Mouse (Mus musculus): ENCODE measurements around the gene Rplp1.
A peak's percentile ranks its signal among the peaks of the same experiment; 100 is the strongest.

The Rplp1 gene

DNA sequence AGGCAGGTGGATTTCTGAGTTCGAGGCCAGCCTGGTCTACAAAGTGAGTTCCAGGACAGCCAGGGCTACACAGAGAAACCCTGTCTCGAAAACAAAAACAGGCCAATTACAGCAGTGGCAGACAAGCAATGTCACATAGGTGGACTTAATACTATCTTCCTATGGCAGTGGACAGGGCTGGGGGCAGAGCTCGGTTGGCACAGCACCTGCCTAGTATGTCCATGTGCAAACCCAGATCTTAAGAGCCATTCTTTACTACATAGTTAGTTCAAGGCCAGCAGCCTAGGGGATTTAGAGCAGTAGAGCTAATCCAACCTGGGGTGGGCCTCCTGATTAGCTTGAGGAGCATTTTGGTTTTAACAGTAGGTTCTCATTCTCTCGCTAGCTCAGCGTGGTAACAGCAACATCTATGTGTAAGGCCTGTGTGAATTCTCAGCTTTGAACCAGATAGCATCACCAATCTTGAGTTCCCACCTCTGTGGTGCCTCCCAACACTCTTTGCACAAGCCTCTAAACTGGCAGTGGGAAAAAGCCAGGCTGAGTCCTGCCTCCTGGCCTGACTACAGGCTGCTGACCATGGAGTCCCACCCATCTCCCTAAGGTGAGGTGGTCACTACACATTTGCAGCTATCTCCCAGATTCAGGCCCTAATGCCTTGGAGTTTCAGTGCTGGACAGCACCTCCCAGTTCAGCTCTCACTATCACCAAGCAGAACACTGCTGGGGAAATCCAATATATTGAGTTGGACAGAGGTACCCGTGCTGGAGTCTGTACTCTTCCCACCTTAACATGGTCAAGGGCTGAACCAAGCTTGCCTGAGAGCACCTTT lies 2.8 kb downstream of the Rplp1 start:
- no peak for DNase-seq (ENCODE audit: extremely low spot score, low spot score)

DNA sequence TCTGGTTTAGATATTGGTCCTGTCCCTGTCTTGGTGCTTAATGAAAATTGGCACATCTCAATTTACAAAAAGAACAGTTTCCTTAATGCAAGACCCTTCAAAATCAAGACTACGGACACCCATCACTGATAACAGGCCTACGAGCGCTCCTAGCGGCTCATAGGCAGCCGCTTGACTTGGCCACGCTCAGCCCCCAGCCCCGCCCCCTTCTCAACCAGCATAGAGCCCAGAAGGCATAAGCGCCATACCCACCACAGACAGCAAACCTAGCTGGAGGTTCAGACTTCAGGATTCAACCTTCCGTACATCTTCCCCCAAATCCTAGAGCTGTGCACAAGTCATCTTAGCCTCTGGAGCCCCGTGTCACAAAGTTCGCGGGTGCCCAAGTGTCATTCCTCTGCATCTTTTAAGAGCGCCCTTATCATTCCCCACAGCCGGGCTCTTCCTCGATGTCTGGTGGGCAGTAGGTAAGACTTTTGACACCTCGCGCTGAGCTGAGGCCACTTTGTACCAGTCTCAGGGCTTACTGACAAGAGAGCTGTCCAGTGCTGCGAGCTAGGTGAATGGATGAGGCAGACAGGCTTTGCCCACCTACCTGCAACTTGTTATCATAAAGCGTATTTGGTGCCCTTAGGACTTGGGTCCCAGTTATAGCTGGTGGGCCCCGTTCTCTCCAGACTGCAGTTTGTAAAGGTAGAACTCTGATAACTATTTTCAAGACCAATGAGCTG lies 3.7 kb downstream of the Rplp1 start:
- peak; percentile 39 for DNase-seq (ENCODE audit: extremely low spot score, low spot score)

- no peak for DNase-seq (ENCODE audit: extremely low spot score, low spot score)
Measured at GRCm38 (mm10) chr9:61909633-61910032, 4.7 kb downstream of the Rplp1 start.

DNA sequence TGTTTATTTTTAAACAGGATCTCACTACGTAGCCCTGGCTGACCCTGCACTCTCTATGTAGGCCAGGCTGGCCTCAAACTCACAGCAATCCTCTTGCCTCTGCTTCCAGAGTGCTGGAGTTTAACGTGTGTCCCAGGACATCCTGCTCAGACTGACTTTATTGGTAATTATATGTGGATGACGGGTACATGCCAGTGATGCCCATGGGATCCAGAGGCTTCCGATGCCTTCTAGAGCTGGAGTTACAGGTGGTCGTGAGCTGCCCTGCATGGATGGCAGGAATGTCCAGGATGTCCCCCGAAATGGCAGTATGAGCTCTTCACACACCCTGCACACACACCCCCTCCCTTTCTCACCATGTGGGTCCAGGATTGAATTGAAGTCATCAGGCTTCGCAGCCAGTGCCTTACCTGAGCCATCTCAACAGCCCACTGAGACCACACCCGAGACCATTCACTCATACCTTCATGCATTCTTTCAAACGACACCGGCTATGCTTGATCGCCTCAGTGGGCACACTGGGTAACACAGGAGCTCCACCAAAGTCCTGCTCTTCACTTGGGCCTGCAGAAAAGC lies 5.4 kb downstream of the Rplp1 start:
- no peak for DNase-seq (ENCODE audit: extremely low spot score, low spot score)

DNA sequence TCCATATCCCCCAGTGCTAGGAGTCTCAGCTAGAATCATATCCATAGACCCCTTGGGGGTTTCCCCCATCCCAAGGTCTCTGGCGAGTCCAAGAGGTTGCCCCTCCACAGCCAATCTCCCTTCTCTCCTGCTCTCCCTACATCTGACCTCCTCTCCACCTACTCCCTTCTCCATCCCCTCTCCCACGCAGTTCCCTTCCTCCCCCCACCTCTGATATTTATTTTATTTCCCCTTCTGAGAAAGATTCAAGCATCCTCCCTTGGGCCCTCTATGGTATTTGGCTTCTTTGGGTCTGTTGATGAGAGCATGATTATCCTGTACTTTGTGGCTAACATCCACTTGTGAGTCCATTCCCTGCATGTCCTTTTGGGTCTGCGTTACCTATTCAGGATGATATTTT lies 6.0 kb downstream of the Rplp1 start:
- DNase-seq (ENCODE audit: extremely low spot score, low spot score) = no peak

GRCm38 (mm10) chr9:61907621-61908295 lies 6.6 kb downstream of the Rplp1 start:
- DNase-seq (ENCODE audit: extremely low spot score, low spot score) = no peak

DNA sequence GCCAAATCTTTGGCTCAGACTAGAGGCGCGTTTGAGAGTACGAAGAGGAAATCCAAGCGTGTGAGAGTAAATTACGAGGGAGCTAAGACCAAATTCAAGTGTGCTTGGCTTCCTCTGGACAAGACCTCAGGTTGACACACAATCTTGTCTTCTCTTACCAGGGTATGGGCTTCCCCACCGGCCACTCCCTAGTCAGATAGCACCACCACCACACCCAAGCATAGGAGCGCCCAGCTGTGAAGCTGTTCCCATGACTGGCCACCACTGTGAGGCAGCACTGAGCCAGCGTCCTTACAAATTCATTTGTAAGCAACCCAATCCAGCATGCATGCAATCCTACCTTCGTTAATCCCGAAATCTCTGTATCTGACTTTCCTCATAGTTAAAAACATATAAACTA lies 7.4 kb downstream of the Rplp1 start:
- DNase-seq (ENCODE audit: extremely low spot score, low spot score) = no peak

DNA sequence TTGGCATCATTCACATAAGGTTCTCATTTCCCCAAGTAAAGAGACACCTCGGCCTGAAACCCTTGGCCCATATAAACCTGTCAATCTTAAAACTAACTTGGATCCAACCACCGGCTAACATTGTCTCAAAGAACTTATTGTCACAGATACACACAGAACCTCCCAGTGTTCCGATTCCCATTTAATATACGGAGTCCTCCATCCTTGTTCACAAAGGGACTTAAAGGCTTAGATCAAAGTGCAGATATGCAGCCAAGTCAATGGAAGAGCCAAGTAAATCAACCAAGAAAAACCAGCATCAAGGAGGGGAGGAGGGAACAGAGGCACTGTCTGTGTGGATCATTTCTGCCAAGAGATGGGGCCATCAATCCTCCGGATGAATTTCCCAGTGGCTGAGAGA lies 8.8 kb downstream of the Rplp1 start:
- no peak for DNase-seq (ENCODE audit: extremely low spot score, low spot score)

GRCm38 (mm10) chr9:61904201-61904600 lies 10.1 kb downstream of the Rplp1 start:
- DNase-seq (ENCODE audit: extremely low spot score, low spot score) = no peak

DNA sequence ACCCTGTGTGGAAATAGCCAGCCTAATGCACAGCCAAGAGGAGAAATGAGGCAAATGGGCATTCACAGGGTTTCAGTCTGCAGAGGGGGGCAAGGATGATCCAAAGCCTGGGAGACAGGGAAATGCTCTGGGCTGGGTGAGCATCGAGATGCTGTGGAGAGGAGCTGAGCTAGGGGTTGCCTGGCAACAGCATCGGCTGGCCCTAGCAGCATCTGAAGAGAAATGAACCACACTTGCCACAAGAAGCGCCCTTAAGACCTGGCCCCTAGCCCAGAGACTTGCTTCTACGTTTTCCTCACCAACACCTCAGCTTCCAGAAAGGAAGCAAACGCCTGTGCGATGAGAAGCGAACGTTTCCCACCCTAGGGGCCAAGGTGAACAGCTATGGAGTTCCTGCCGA lies 11.9 kb downstream of the Rplp1 start:
- DNase-seq (ENCODE audit: extremely low spot score, low spot score) = no peak

DNA sequence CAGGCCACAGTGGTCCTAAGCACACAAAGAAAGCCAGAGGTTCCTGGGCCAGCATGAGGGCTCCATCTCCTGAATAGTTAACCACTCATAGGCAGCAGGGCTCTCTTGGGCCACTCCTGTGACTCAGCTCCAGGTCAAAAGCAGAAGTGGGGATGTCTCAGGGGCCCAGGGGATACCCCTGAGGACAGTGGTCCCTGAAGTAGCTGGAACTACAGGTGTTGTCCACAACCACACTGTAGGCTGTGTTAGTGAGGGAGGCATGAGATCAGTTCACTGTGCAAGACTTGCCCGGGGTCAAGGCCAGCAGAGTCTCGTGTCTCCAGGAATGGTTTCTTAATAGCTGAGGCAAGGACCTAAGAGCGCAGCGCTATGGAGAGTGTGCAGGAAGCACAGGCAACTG lies 12.8 kb downstream of the Rplp1 start:
- no peak for DNase-seq (ENCODE audit: extremely low spot score, low spot score)

GRCm38 (mm10) chr9:61899804-61900203 lies 14.5 kb downstream of the Rplp1 start:
- peak; percentile 84 for DNase-seq (ENCODE audit: extremely low spot score, low spot score)

GRCm38 (mm10) chr9:61898401-61898800 lies 15.9 kb downstream of the Rplp1 start:
- peak; percentile 89 for DNase-seq (ENCODE audit: extremely low spot score, low spot score)

GRCm38 (mm10) chr9:61895014-61895413 lies 19.3 kb downstream of the Rplp1 start:
- no peak for DNase-seq (ENCODE audit: extremely low spot score, low spot score)

DNA sequence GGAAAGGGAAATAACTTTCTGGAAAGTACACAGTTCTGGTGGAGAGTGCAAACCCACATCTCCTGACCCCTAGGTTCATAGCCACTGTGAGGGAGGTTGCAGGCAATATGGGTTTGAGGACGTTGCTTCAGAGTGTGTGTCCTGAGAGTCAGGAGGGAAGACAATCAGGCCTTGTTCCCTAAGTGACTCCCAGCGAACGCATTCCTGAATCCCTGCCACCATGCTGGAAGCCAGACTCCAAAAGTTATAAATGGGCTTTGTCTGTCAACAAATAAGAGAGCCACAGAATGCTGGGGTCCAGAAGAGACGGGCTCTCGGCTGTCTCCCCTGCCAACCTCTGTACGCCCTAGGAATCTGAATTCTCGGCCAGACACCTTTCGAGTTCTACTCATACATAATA lies 24.5 kb downstream of the Rplp1 start:
- DNase-seq (ENCODE audit: extremely low spot score, low spot score) = no peak

DNA sequence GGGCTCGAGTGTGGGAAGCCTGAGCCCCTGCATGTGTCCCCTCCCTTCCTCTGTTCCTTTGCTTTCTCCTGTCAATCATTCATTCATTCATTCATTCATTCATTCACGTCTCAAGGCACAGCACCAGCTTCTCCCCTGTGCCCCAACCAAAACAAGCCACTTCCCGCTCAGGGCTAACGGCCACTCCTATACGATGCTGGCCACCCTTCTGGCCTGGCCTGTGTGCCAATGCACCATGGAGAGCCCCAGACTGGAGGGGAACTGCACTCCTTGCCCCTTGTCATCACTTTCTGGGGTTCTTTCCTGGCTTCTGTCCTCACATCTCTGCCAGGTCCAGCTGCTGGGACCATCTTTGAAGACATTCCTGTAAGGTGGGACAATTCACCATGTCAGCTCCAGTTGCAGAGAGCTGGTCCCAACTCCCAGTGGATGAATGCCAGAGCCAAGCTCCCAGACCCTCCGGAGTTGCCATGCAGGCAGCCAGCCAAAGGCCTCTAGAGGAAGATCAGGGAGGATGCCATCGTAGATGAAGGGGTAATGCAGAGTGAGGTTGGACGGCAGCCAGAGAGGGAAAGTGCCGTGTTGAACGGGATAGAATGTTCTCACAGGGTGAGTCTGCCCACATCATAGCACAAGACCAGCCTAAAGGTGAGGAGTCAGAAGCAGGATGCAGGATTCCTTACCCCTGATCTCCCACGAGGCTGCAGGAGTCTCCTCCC lies 26.5 kb downstream of the Rplp1 start:
- no peak for DNase-seq (ENCODE audit: extremely low spot score, low spot score)

GRCm38 (mm10) chr9:61885964-61886363 lies 28.4 kb downstream of the Rplp1 start:
- DNase-seq (ENCODE audit: extremely low spot score, low spot score) = no peak

DNA sequence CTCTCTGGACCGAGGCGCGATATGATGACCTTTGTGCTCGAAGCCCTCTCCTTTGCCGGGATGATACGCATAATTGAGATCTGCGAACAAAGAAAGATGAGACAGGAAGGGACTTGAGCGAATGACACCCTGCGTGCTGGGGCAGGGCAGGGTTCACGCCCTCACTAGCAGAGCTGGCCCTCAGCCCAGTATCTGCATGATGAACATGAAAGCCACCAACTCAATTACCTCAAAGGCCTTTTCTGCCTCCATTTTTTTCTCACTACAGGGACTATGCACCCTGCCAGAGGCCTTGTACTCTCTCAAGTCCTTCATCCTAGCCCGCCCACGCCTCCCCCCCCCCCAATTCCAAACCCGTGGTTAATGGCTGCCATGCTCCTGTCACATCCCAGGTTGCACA lies 29.4 kb downstream of the Rplp1 start:
- DNase-seq (ENCODE audit: extremely low spot score, low spot score) = no peak

- DNase-seq (ENCODE audit: extremely low spot score, low spot score) = no peak
Measured at GRCm38 (mm10) chr9:61884375-61884774, 30.0 kb downstream of the Rplp1 start.

DNA sequence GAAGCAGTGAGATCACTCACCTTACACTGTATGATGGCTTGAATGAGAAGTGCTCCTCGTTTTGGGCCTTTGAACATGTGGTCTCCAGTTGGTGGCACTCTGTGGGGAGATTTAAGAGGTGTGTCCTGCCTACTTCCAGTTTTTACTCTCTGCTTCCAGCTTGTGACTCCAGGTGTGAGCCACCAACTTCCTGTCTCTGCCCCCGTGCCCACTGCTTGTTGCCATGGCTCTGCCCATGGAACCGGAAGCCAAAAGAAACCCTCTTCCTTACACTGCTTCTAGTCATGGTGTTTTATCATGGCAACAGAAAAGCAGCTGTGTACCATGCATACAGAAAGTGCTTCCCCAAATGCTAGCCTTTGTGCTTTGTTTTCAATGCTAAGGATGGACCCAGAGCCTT lies 32.2 kb downstream of the Rplp1 start:
- DNase-seq (ENCODE audit: extremely low spot score, low spot score) = no peak

DNA sequence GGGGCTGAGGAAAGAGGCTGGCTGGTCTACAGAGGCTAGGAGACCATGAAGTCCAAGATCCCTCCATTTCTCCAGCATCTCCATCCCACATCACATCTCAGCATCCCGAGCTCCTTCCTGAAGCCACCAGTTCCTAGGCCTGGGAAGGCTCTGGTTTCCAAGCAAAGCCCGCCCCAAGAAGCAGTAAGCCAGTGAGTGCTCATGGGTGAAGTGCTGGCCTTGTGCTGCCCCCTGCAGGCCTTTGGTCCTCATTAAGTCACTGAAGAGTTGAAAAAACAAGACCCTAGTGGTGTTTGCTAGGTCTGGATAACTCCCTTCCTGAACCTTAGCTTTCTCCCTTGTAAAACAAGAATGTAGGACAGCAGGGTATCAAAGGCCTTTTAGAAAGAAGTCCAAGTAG lies 35.5 kb downstream of the Rplp1 start:
- peak; percentile 80 for DNase-seq (ENCODE audit: extremely low spot score, low spot score)
